Mouse (Mus musculus) testis, adult 2 months (tissue): ENCODE data around the gene Hnrnpdl.

Experiments
- CTCF ChIP-seq: fragments of 200-500 bp; IDR thresholded peaks from 2 replicates; pipeline ENCODE4 v1.5.1; 2012; ENCODE audit warnings: low read depth, mild to moderate bottlenecking, inconsistent platforms, low read length, moderate library complexity; ENCODE audit not compliant: control insufficient read depth, insufficient read depth, insufficient replicate concordance
- POLR2A ChIP-seq: fragments of 200-500 bp; IDR thresholded peaks from 2 replicates; pipeline ENCODE4 v1.6.1; 2012; ENCODE audit warnings: low read depth, mild to moderate bottlenecking, inconsistent platforms, low read length, moderate library complexity; ENCODE audit not compliant: control insufficient read depth

GRCm38 (mm10) chr5:100008485-100008884 is 31.0 kb downstream of the Hnrnpdl start:
- TF ChIP-seq CTCF: no peak
- no peak for TF ChIP-seq POLR2A
